Mouse (Mus musculus) embryonic facial prominence, embryonic 11.5 days (tissue): ENCODE results near the gene Calm3. TPM values are rescaled to one million over a fixed set of nuclear protein-coding genes. Genes with fewer than 3 reads are reported as not detected.

Experiments
- ATAC-seq: fragments of 200-750 bp; cut with Nextera tagmentation; replicated peaks from 2 replicates; pipeline ENCODE4 v1.8.0; 2017; ENCODE audit warnings: low read depth; ENCODE audit not compliant: insufficient number of reproducible peaks, low FRiP score, low TSS enrichment
- DNase-seq: peaks from one replicate; pipeline ENCODE4 v3.0.0-alpha.2; 2015; ENCODE audit warnings: low spot score
- H3K27ac ChIP-seq: fragments of 300-500 bp; sonication (generic); replicated peaks from 2 replicates; pipeline ENCODE4 v1.5.1; 2014; ENCODE audit warnings: mild to moderate bottlenecking, low read depth, low read length, control low read depth
- H3K27me3 ChIP-seq: fragments of 300-500 bp; sonication (generic); 2 replicates; pipeline ENCODE4 v1.6.1; 2014; ENCODE audit warnings: mild to moderate bottlenecking, low read length, moderate library complexity, mixed read lengths; ENCODE audit not compliant: control insufficient read depth, insufficient read depth
- H3K36me3 ChIP-seq: fragments of 300-500 bp; sonication (generic); replicated peaks from 2 replicates; pipeline ENCODE4 v1.6.1; 2014; ENCODE audit warnings: low read depth, mild to moderate bottlenecking, low read length, moderate library complexity, mixed read lengths; ENCODE audit not compliant: control insufficient read depth, insufficient read depth
- H3K4me1 ChIP-seq: fragments of 300-500 bp; sonication (generic); 2 replicates; pipeline ENCODE4 v1.6.1; 2014; ENCODE audit warnings: low read length, mixed read lengths; ENCODE audit not compliant: control insufficient read depth, insufficient read depth
- H3K4me2 ChIP-seq: fragments of 300-500 bp; sonication (generic); 2 replicates; pipeline ENCODE4 v1.6.1; 2014; ENCODE audit warnings: low read depth, mild to moderate bottlenecking, control low read depth, low read length, moderate library complexity
- H3K4me3 ChIP-seq: fragments of 300-500 bp; sonication (generic); 2 replicates; pipeline ENCODE4 v1.5.1; 2014; ENCODE audit warnings: low read depth, low read length, control low read depth
- H3K9ac ChIP-seq: fragments of 300-500 bp; sonication (generic); replicated peaks from 2 replicates; pipeline ENCODE4 v1.6.1; 2014; ENCODE audit warnings: mild to moderate bottlenecking, control low read depth, low read length
- H3K9me3 ChIP-seq: fragments of 300-500 bp; sonication (generic); replicated peaks from 2 replicates; pipeline ENCODE4 v1.6.1; 2016; ENCODE audit warnings: mild to moderate bottlenecking, low read length, inconsistent platforms, mixed read lengths; ENCODE audit not compliant: control insufficient read depth
- WGBS: fragments of 180-500 bp; shearing (Covaris S2); extraction: QIAGEN DNeasy Blood & Tissue Kit; methylation state at CpG from one replicate; pipeline ENCODE4 v1.1.7; 2014; 5-methylcytosine and 5-hydroxymethylcytosine counted together
- polyA plus RNA-seq: library from polyadenylated mRNA; unstranded; fragments of >200 nt; fragmentation: Nextera tagmentation; extraction: Ambion mirVana; gene quantifications from 2 replicates; pipeline ENCODE4 v1.2.1, GENCODE M21; 2014

The Calm3 gene
- polyA plus RNA-seq, 1 experiment from 2014 or later = 237 TPM

- peaks cover 20% of the 10 kb centered on the region for H3K4me1 ChIP-seq
- WGBS = 36% methylated on average over 21 of the region's 21 CpGs
Observed at GRCm38 (mm10) chr7:16920818-16921791, 2.8 kb downstream of the Calm3 start.

GRCm38 (mm10) chr7:16920150-16920579, 3.7 kb downstream of the Calm3 start:
- Histone ChIP-seq H3K36me3 (peaks cover 8% of the 10 kb centered on the region), H3K4me2 (no peak overlapping the region), H3K4me3 (no peak overlapping the region), H3K4me1 (peaks cover 20% of the 10 kb centered on the region), H3K9me3 (no peaks in the 10 kb centered on the region), H3K27me3 (no peaks in the 10 kb centered on the region), H3K27ac (no peak overlapping the region), H3K9ac (no peak overlapping the region; the same call in 1 of the 2 replicates)
- WGBS = 81% methylated on average over 7 of the region's 7 CpGs
- DNase-seq (no peak), ATAC-seq (no peak)

More at GRCm38 (mm10) chr7:16920818-16921791, 2.8 kb downstream of the Calm3 start:
- DNase-seq (peak; percentile 76), ATAC-seq (no peak)
- H3K4me3 ChIP-seq = peak overlapping the region; percentile 68
- H3K36me3 ChIP-seq = peaks cover 8% of the 10 kb centered on the region
- peak overlapping the region; percentile 48 for H3K9ac ChIP-seq
- H3K4me2 ChIP-seq = peak overlapping the region; percentile 79
- H3K27ac ChIP-seq = peak overlapping the region; percentile 80
- H3K27me3 ChIP-seq = no peaks in the 10 kb centered on the region
- H3K9me3 ChIP-seq = no peaks in the 10 kb centered on the region

GRCm38 (mm10) chr7:16919395-16920149, 4.3 kb downstream of the Calm3 start:
- DNase-seq = no peak
- no peak overlapping the region; the same call in 1 of the 2 replicates for H3K9ac ChIP-seq

GRCm38 (mm10) chr7:16918670-16919069, 5.2 kb downstream of the Calm3 start:
- H3K27ac ChIP-seq = no peak overlapping the region
- peaks cover 15% of the 10 kb centered on the region for H3K36me3 ChIP-seq
- no peaks in the 10 kb centered on the region for H3K27me3 ChIP-seq
- WGBS = 90% methylated on average over 3 of the region's 3 CpGs
- ATAC-seq = no peak
- H3K9ac ChIP-seq = no peak overlapping the region
- H3K4me1 ChIP-seq = peaks cover 20% of the 10 kb centered on the region
- H3K9me3 ChIP-seq = no peaks in the 10 kb centered on the region
- no peak for DNase-seq
- no peak overlapping the region for H3K4me2 ChIP-seq
- no peak overlapping the region for H3K4me3 ChIP-seq

More at GRCm38 (mm10) chr7:16919395-16920149, 4.3 kb downstream of the Calm3 start:
- Histone ChIP-seq H3K27me3 (no peaks in the 10 kb centered on the region), H3K4me3 (no peak overlapping the region), H3K36me3 (peaks cover 13% of the 10 kb centered on the region), H3K4me2 (no peak overlapping the region), H3K4me1 (peaks cover 20% of the 10 kb centered on the region), H3K9me3 (no peaks in the 10 kb centered on the region), H3K27ac (no peak overlapping the region)
- ATAC-seq = no peak
- WGBS = 87% methylated on average over 13 of the region's 13 CpGs

- peaks cover 15% of the 10 kb centered on the region for H3K36me3 ChIP-seq
- 90% methylated on average over 9 of the region's 9 CpGs for WGBS
- ATAC-seq = no peak
Observed at GRCm38 (mm10) chr7:16918014-16918413, 5.9 kb downstream of the Calm3 start.

GRCm38 (mm10) chr7:16917447-16917846, 6.5 kb downstream of the Calm3 start:
- no peak for DNase-seq
- Histone ChIP-seq H3K4me1 (peaks cover 19% of the 10 kb centered on the region), H3K27ac (no peak overlapping the region), H3K4me3 (no peak overlapping the region), H3K27me3 (no peaks in the 10 kb centered on the region), H3K36me3 (peaks cover 15% of the 10 kb centered on the region), H3K9ac (no peak overlapping the region), H3K4me2 (no peak overlapping the region), H3K9me3 (no peaks in the 10 kb centered on the region)
- WGBS = 89% methylated on average over 11 of the region's 11 CpGs
- ATAC-seq = no peak

More at GRCm38 (mm10) chr7:16918014-16918413, 5.9 kb downstream of the Calm3 start:
- peaks cover 20% of the 10 kb centered on the region for H3K4me1 ChIP-seq
- no peak for DNase-seq
- no peaks in the 10 kb centered on the region for H3K9me3 ChIP-seq
- H3K27me3 ChIP-seq = no peaks in the 10 kb centered on the region
- no peak overlapping the region for H3K9ac ChIP-seq
- H3K4me3 ChIP-seq = no peak overlapping the region
- H3K27ac ChIP-seq = no peak overlapping the region
- no peak overlapping the region for H3K4me2 ChIP-seq

- Histone ChIP-seq H3K9me3 (no peaks in the 10 kb centered on the region), H3K36me3 (peaks cover 15% of the 10 kb centered on the region), H3K27me3 (no peaks in the 10 kb centered on the region), H3K27ac (no peak overlapping the region), H3K4me1 (peaks cover 10% of the 10 kb centered on the region), H3K4me2 (no peak overlapping the region), H3K4me3 (no peak overlapping the region), H3K9ac (no peak overlapping the region)
- ATAC-seq (no peak), DNase-seq (no peak)
- WGBS = 87% methylated on average over 30 of the region's 30 CpGs
Observed at GRCm38 (mm10) chr7:16916342-16917265, 7.3 kb downstream of the Calm3 start.
